ENCODE assay signal across 9 mouse cellular contexts in genomic region chr7:126780971-126781635, GRCm38 (mm10). TPM values are rescaled to one million over a fixed set of nuclear protein-coding genes. Genes with fewer than 3 reads are reported as not detected.
DNase-seq lines count a peak whose midpoint lies in the region; ATAC-seq and TF ChIP-seq lines count a peak whose summit lies in the region.
"Had no signal": no experiment of that assay in that cellular context is flagged by ENCODE, and none has a peak within 500 bp of the region (broad histone marks: within the 10 kb centered on the region; RNA-seq: fewer than 3 reads in every experiment).

Gene Tbx6, plus strand, starts transcription at chr7:126781483.

- no peak for TF ChIP-seq EP300 in ES-Bruce4 (IDR thresholded peaks at IDR 0.05; ENCODE audit: insufficient read depth, low read depth, low read length)

- no peak for TF ChIP-seq POLR2A in ES-Bruce4 (IDR thresholded peaks at IDR 0.05; ENCODE audit: insufficient read depth, low read length)

- H3K27me3 ChIP-seq in ES-Bruce4 (ENCODE audit: control insufficient read depth, insufficient read depth, low read length, poor library complexity, severe bottlenecking): no peaks in the 10 kb centered on the region
- H3K27me3 ChIP-seq in forebrain, postnatal 0 days (ENCODE audit: insufficient read depth, low read length): no peaks in the 10 kb centered on the region
- no peaks in the 10 kb centered on the region for H3K27me3 ChIP-seq in limb, embryonic 13.5 days

- peak; percentile 78 for DNase-seq in cerebellum, adult 11-12 months
- DNase-seq in forebrain, postnatal 0 days: no peak
- peak; percentile 70 for DNase-seq in retina, postnatal 1 day
- no peak for DNase-seq in layer of hippocampus, adult 9-10 months (ENCODE audit: low spot score)
- no peak for DNase-seq in adipocyte (ENCODE audit: low spot score)

- WGBS in forebrain, postnatal 0 days: 9% methylated on average over 22 of the region's 22 CpGs
- 5% methylated on average over 21 of the region's 22 CpGs for WGBS in limb, embryonic 13.5 days

- peaks cover 14% of the 10 kb centered on the region for H3K36me3 ChIP-seq in ES-Bruce4 (ENCODE audit: control insufficient read depth, insufficient read depth, low read length, poor library complexity, severe bottlenecking)
- H3K36me3 ChIP-seq in forebrain, postnatal 0 days (ENCODE audit: insufficient read depth): peaks cover 35% of the 10 kb centered on the region
- H3K36me3 ChIP-seq in limb, embryonic 13.5 days: peaks cover 44% of the 10 kb centered on the region

- TF ChIP-seq CTCF in ES-Bruce4 (IDR thresholded peaks at IDR 0.05; ENCODE audit: low read depth, low read length): no peak
- no peak for TF ChIP-seq CTCF in forebrain, postnatal 0 days (IDR thresholded peaks at IDR 0.05; ENCODE audit: low read depth)

- no peak for ATAC-seq in cerebellum, adult (ENCODE audit: insufficient number of reproducible peaks, low FRiP score, low TSS enrichment)
- no peak for ATAC-seq in forebrain, postnatal 0 days
- peak; percentile 6; the same call in 1 of the 2 replicates for ATAC-seq in limb, embryonic 13.5 days (ENCODE audit: low FRiP score, low read depth)

- H3K4me3 ChIP-seq in ES-Bruce4 (ENCODE audit: low read depth, low read length): peak within 1 kb of the TSS; percentile 73
- H3K4me3 ChIP-seq in forebrain, postnatal 0 days (ENCODE audit: low read depth, low read length): peak within 1 kb of the TSS; percentile 41
- peak within 1 kb of the TSS; percentile 47 for H3K4me3 ChIP-seq in limb, embryonic 13.5 days

- no peak within 1 kb of the TSS for H3K27ac ChIP-seq in ES-Bruce4 (ENCODE audit: insufficient read depth, low read length)
- peak within 1 kb of the TSS; percentile 83 for H3K27ac ChIP-seq in forebrain, postnatal 0 days (ENCODE audit: low read depth, low read length)
- H3K27ac ChIP-seq in limb, embryonic 13.5 days: peak within 1 kb of the TSS; percentile 79; the same call in 1 of the 2 replicates

- no peaks in the 10 kb centered on the region for H3K9me3 ChIP-seq in ES-Bruce4 (replicated peaks; ENCODE audit: control insufficient read depth, insufficient read depth, low read length, poor library complexity, severe bottlenecking)
- no peaks in the 10 kb centered on the region for H3K9me3 ChIP-seq in forebrain, postnatal 0 days (ENCODE audit: low read length)
- H3K9me3 ChIP-seq in limb, embryonic 13.5 days: no peaks in the 10 kb centered on the region

- H3K4me1 ChIP-seq in ES-Bruce4 (ENCODE audit: control insufficient read depth, insufficient read depth, low read length): no peaks in the 10 kb centered on the region
- H3K4me1 ChIP-seq in forebrain, postnatal 0 days (ENCODE audit: insufficient read depth): peaks cover 18% of the 10 kb centered on the region
- peaks cover 35% of the 10 kb centered on the region for H3K4me1 ChIP-seq in limb, embryonic 13.5 days

- peak within 1 kb of the TSS; percentile 86 for H3K4me2 ChIP-seq in forebrain, postnatal 0 days (ENCODE audit: low read depth)
- peak within 1 kb of the TSS; percentile 94 for H3K4me2 ChIP-seq in limb, embryonic 13.5 days (replicated peaks)

- H3K9ac ChIP-seq in ES-Bruce4 (ENCODE audit: low read depth, poor library complexity, severe bottlenecking): peak within 1 kb of the TSS; percentile 60
- H3K9ac ChIP-seq in forebrain, postnatal 0 days: peak within 1 kb of the TSS; percentile 57
- peak within 1 kb of the TSS; percentile 69 for H3K9ac ChIP-seq in limb, embryonic 13.5 days

RNA-seq across cellular contexts. Expression of gene Tbx6, which starts in this region (rescaled TPM):
- polyA plus RNA-seq in ES-Bruce4 (2011; ENCODE audit: insufficient read depth, insufficient read length, low read depth, missing spikeins): 1.7 TPM in 2 replicates
- 0.31 and 0.38 TPM in 2 replicates for total RNA-seq in forebrain, postnatal 0 days (2014; rRNA removed)
- 0.10 and 0.11 TPM in 2 replicates for polyA plus RNA-seq in forebrain, postnatal 0 days (2015; fragmentation: Nextera tagmentation; extraction: Ambion mirVana)
- polyA plus RNA-seq in limb, embryonic 13.5 days (2015; fragmentation: Nextera tagmentation; extraction: Ambion mirVana): 0.53 and 0.64 TPM in 2 replicates
- total RNA-seq: common myeloid progenitor, adult 5-6 weeks had no signal

Comparison
In these comparisons a context has a peak if more than half of its experiments do, and no peak if none do; other contexts are left out.
1. Peak in ATAC-seq, H3K4me3 ChIP-seq, H3K27ac ChIP-seq, H3K9ac ChIP-seq and H3K4me2 ChIP-seq in limb, embryonic 13.5 days; RNA of the gene not detected or under 1 TPM.
2. DNase-seq: peak in cerebellum, adult 11-12 months (single experiment) and retina, postnatal 1 day (single experiment); none in forebrain, postnatal 0 days (single experiment), layer of hippocampus, adult 9-10 months (single experiment) and adipocyte (single experiment).
3. Peak in every context shown above with its lines, with median percentiles within 50 percentile points of each other: H3K4me3 ChIP-seq and H3K9ac ChIP-seq.